Mouse (Mus musculus) erythroblast, embryonic 14.5 days (primary cell): ENCODE data around the gene Insl5. TPM values are rescaled to one million over a fixed set of nuclear protein-coding genes. Genes with fewer than 3 reads are reported as not detected.

ENCODE experiments used
- H3K27me3 ChIP-seq: 2 replicates; pipeline ENCODE4 v1.6.1; 2012; ENCODE audit warnings: inconsistent platforms; ENCODE audit not compliant: control insufficient read depth
- H3K36me3 ChIP-seq: 2 replicates; pipeline ENCODE4 v1.6.1; 2012; ENCODE audit warnings: mild to moderate bottlenecking, inconsistent platforms; ENCODE audit not compliant: control insufficient read depth
- H3K4me1 ChIP-seq: 2 replicates; pipeline ENCODE4 v1.6.1; 2012; ENCODE audit warnings: inconsistent platforms; ENCODE audit not compliant: control insufficient read depth
- H3K4me3 ChIP-seq: replicated peaks from 2 replicates; pipeline ENCODE3; 2012; ENCODE audit warnings: moderate library complexity, mild to moderate bottlenecking, inconsistent platforms
- H3K9me3 ChIP-seq: 2 replicates; pipeline ENCODE4 v1.6.1; 2012; ENCODE audit warnings: low read length, inconsistent platforms, mixed read lengths; ENCODE audit not compliant: control insufficient read depth
- GATA1 ChIP-seq: IDR thresholded peaks from 2 replicates; pipeline ENCODE4 v1.6.1; 2012; ENCODE audit warnings: low read length, inconsistent platforms, mixed read lengths
- TAL1 ChIP-seq: IDR thresholded peaks from 3 replicates; pipeline ENCODE4 v1.6.1; 2012; ENCODE audit warnings: low read length, inconsistent platforms, mixed read lengths
- polyA plus RNA-seq: library from polyadenylated mRNA; stranded (reverse); fragments of >175 nt; gene quantifications from 2 replicates; pipeline ENCODE4 v1.2.3, GENCODE M21; 2012

Insl5 gene
- polyA plus RNA-seq: not detected in 2 replicates

- Histone ChIP-seq H3K36me3 (no peaks in the 10 kb centered on the region), H3K27me3 (no peaks in the 10 kb centered on the region), H3K4me3 (no peak within 1 kb of the TSS), H3K9me3 (no peaks in the 10 kb centered on the region), H3K4me1 (no peaks in the 10 kb centered on the region)
- TF ChIP-seq TAL1 (no peak), GATA1 (no peak)
These were observed at the start of gene Insl5 for GRCm38 (mm10) chr4:103026621-103027020. Insl5 (minus strand) TSS chr4:103026842.

- H3K9me3 ChIP-seq: no peaks in the 10 kb centered on the region
- no peaks in the 10 kb centered on the region for H3K36me3 ChIP-seq
- no peaks in the 10 kb centered on the region for H3K4me1 ChIP-seq
- H3K27me3 ChIP-seq: no peaks in the 10 kb centered on the region
- TF ChIP-seq GATA1: no peak
- TF ChIP-seq TAL1: no peak
- no peak overlapping the region for H3K4me3 ChIP-seq
These were observed 44.0 kb upstream of the Insl5 start for GRCm38 (mm10) chr4:103070631-103071030.

- H3K36me3 ChIP-seq: no peaks in the 10 kb centered on the region
These were observed 41.4 kb upstream of the Insl5 start for GRCm38 (mm10) chr4:103067906-103068655.

GRCm38 (mm10) chr4:103064976-103065375 is 38.3 kb upstream of the Insl5 start:
- H3K27me3 ChIP-seq: no peaks in the 10 kb centered on the region
- no peaks in the 10 kb centered on the region for H3K4me1 ChIP-seq
- H3K4me3 ChIP-seq: no peak overlapping the region
- no peaks in the 10 kb centered on the region for H3K36me3 ChIP-seq
- TF ChIP-seq GATA1 (no peak), TAL1 (no peak)
- H3K9me3 ChIP-seq: no peaks in the 10 kb centered on the region

More at GRCm38 (mm10) chr4:103067906-103068655, 41.4 kb upstream of the Insl5 start:
- TF ChIP-seq GATA1 (no peak), TAL1 (no peak)
- Histone ChIP-seq H3K4me3 (no peak overlapping the region), H3K4me1 (no peaks in the 10 kb centered on the region), H3K27me3 (no peaks in the 10 kb centered on the region), H3K9me3 (no peaks in the 10 kb centered on the region)

GRCm38 (mm10) chr4:103064421-103064820 is 37.8 kb upstream of the Insl5 start:
- Histone ChIP-seq H3K27me3 (no peaks in the 10 kb centered on the region), H3K36me3 (no peaks in the 10 kb centered on the region), H3K9me3 (no peaks in the 10 kb centered on the region), H3K4me3 (no peak overlapping the region), H3K4me1 (no peaks in the 10 kb centered on the region)
- no peak for TF ChIP-seq TAL1
- TF ChIP-seq GATA1: no peak

GRCm38 (mm10) chr4:103056909-103057308 is 30.3 kb upstream of the Insl5 start:
- Histone ChIP-seq H3K9me3 (no peaks in the 10 kb centered on the region), H3K36me3 (no peaks in the 10 kb centered on the region), H3K4me1 (no peaks in the 10 kb centered on the region), H3K27me3 (no peaks in the 10 kb centered on the region), H3K4me3 (no peak overlapping the region)
- no peak for TF ChIP-seq GATA1
- TF ChIP-seq TAL1: no peak

DNA sequence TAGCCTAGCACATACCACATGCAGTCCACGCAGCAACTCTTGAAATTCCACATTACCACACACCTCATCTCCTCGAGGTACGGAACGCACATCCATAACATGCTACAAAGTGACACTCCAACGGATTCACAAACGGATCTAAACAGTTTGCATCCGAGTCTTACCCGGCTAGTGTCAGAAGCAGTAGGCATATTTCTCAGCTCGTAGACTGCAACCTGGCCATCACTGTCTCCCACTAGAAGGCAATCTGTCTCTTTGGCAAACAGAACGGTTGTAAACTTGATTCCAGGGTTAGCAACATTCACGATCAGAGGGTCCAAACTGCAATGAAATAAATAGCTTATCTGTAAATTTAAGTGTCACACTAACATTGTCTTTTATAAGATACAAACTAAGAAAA is 21.4 kb upstream of the Insl5 start:
- Histone ChIP-seq H3K4me1 (no peaks in the 10 kb centered on the region), H3K36me3 (no peaks in the 10 kb centered on the region), H3K4me3 (no peak overlapping the region), H3K27me3 (no peaks in the 10 kb centered on the region), H3K9me3 (no peaks in the 10 kb centered on the region)
- TF ChIP-seq GATA1: no peak
- no peak for TF ChIP-seq TAL1

- Histone ChIP-seq H3K9me3 (no peaks in the 10 kb centered on the region), H3K36me3 (no peaks in the 10 kb centered on the region), H3K4me1 (no peaks in the 10 kb centered on the region), H3K27me3 (no peaks in the 10 kb centered on the region), H3K4me3 (no peak overlapping the region)
- TF ChIP-seq GATA1 (no peak), TAL1 (no peak)
These were observed 16.4 kb upstream of the Insl5 start for GRCm38 (mm10) chr4:103042997-103043396.

GRCm38 (mm10) chr4:103039838-103040191 is 13.2 kb upstream of the Insl5 start:
- Histone ChIP-seq H3K9me3 (no peaks in the 10 kb centered on the region), H3K4me1 (no peaks in the 10 kb centered on the region), H3K27me3 (no peaks in the 10 kb centered on the region), H3K4me3 (no peak overlapping the region), H3K36me3 (no peaks in the 10 kb centered on the region)
- TF ChIP-seq GATA1 (no peak), TAL1 (no peak)
